Mouse (Mus musculus) brain, embryonic 14.5 days (tissue): ENCODE results near the gene Olfr1371.

Experiments
- CTCF ChIP-seq: fragments of 200-500 bp; IDR thresholded peaks from 2 replicates; pipeline ENCODE4 v1.5.1; 2012; ENCODE audit warnings: inconsistent platforms, mild to moderate bottlenecking, moderate library complexity, borderline replicate concordance; ENCODE audit not compliant: insufficient read depth, insufficient read length; ENCODE audit errors: extremely low read depth
- POLR2A ChIP-seq: fragments of 200-500 bp; IDR thresholded peaks from 2 replicates; pipeline ENCODE4 v1.6.1; 2012; ENCODE audit warnings: mild to moderate bottlenecking, inconsistent platforms, borderline replicate concordance; ENCODE audit not compliant: poor library complexity, insufficient read depth, insufficient read length, severe bottlenecking; ENCODE audit errors: extremely low read depth

DNA sequence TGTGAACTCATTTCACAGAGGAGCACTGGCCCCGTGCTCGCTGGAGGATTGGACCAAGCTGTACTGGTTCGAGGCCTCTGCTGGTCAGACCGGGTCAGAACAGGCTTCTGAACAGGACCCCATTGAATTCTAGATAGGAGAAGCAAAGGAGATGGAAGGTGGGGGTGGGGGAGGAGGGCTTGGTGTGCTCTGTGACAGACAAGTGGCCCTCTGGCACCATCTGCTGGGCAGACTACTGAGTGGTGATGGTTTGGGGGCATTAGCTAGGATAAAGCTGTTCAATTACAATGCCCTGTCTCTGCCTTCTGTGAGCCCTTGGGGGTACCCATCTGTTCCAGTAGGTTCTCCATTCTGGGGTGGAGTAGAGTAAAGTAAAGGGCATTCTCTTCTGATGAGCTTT, 6.5 kb upstream of the Olfr1371 start:
- TF ChIP-seq POLR2A (no peak), CTCF (peak; percentile 90)
